Mouse (Mus musculus): ENCODE results near the gene Rabac1. TPM values are rescaled to one million over a fixed set of nuclear protein-coding genes. Genes with fewer than 3 reads are reported as not detected.

Rabac1 gene
- total and polyA plus RNA-seq, 3 experiments: 223 to 240 TPM; not detected in 1

DNA sequence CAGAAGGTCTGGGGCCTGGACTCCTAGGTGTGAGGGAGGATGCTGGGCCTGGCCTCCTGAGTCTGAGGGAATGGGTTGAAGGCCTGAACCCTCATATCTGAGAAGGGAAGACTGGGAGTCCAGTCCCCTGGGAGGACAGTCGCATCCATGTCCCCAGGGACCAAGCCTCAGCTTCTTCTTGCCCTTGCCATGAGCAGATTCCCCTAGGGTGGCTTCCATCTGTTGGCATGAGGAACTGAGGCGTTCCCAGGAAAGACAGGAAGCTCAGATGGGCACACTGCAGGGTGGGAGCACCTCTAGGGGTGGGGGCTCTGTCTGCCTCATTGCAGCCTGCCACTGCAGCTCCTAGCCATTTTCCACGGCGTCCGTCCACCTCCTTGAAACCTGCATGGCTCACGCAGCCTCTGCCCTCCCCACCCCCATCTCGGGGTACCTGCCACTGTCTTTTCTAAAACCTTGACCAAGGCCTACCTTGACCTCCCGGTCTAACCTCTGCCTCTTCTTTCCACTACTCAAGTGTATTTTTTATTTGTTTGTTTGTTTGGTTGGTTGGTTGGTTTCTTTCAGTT, 31.4 kb upstream of the Rabac1 start:
- no peaks in the 10 kb centered on the region for H3K79me2 ChIP-seq (ENCODE audit: control insufficient read depth, insufficient read depth, low read length, poor library complexity)
- H3K9ac ChIP-seq (ENCODE audit: control insufficient read depth, low read depth, low read length, poor library complexity, severe bottlenecking): no peak overlapping the region
- no peaks in the 10 kb centered on the region; a peak in 1 of 4 replicates for H3K27me3 ChIP-seq (ENCODE audit: control insufficient read depth in 1 of 2, insufficient read depth in 2 of 2, low read length in 2 of 2)
- H3K36me3 ChIP-seq (ENCODE audit: control insufficient read depth in 1 of 2, insufficient read depth in 2 of 2, low read length in 2 of 2): no peaks in the 10 kb centered on the region
- no peaks in the 10 kb centered on the region for H3K4me1 ChIP-seq (ENCODE audit: control insufficient read depth in 1 of 2, insufficient read depth in 2 of 2, low read length in 2 of 2)
- no peak for DNase-seq (ENCODE audit: low read depth, low spot score)
- no peak for TF ChIP-seq E2F4 (IDR thresholded peaks at IDR 0.05; ENCODE audit: borderline replicate concordance, low read depth, low read length)
- H3K9me3 ChIP-seq (replicated peaks; ENCODE audit: insufficient read depth, low read length): no peaks in the 10 kb centered on the region
- H3K27ac ChIP-seq (ENCODE audit: control insufficient read depth, low read depth, low read length): no peak overlapping the region
- no peak overlapping the region for H3K4me3 ChIP-seq (ENCODE audit: control insufficient read depth in 1 of 2, insufficient read depth in 1 of 2, low read depth in 2 of 2, low read length in 2 of 2)

DNA sequence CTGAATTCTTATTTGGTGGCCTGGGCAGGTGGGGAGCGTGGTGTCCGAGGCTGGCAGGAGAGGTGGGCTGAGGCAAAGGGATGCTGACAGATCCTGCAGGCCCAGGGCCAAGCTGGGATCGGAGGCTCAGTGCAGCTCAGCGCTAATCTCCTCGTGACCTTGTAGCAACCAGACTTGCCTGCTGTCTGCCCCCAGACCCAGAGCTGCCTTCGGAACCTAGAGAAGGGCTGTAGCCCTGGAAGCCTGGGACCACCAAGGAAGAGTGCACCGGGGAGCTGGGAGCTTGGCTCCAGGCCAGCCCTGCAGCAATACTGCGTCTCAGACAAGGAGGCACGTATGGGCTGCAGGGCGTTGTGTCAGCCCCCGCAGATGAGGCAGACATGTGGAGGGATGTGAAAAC, 30.7 kb upstream of the Rabac1 start:
- no peak for TF ChIP-seq RAD21 (IDR thresholded peaks at IDR 0.05; ENCODE audit: low read depth, low read length)
- no peak for TF ChIP-seq SIN3A (IDR thresholded peaks at IDR 0.05; ENCODE audit: low read length)
- TF ChIP-seq KAT2A (conservative IDR thresholded peaks at IDR 0.05; ENCODE audit: low read depth, low read length): no peak
- TF ChIP-seq MYC (IDR thresholded peaks at IDR 0.05; ENCODE audit: low read depth, low read length): no peak
- no peak for TF ChIP-seq MEF2A (IDR thresholded peaks at IDR 0.05; ENCODE audit: extremely low read depth, insufficient replicate concordance, low read depth, low read length, poor library complexity, severe bottlenecking)
- TF ChIP-seq TAL1 (IDR thresholded peaks at IDR 0.05; ENCODE audit: low read length): no peak
- TF ChIP-seq MAX (IDR thresholded peaks at IDR 0.05; ENCODE audit: low read length): no peak
- no peak for TF ChIP-seq TBP (IDR thresholded peaks at IDR 0.05; ENCODE audit: low read depth, low read length)
- no peak for TF ChIP-seq SMC3 (IDR thresholded peaks at IDR 0.05; ENCODE audit: low read depth, low read length)
- no peak for TF ChIP-seq MAFK (IDR thresholded peaks at IDR 0.05; ENCODE audit: borderline replicate concordance, low read depth, low read length)
- TF ChIP-seq UBTF (IDR thresholded peaks at IDR 0.05; ENCODE audit: borderline replicate concordance, insufficient read depth, low read depth, low read length): no peak
- TF ChIP-seq ZC3H11A (IDR thresholded peaks at IDR 0.05; ENCODE audit: low read depth, low read length): no peak
- no peak for TF ChIP-seq JUND (IDR thresholded peaks at IDR 0.05; ENCODE audit: low read depth, low read length)
- no peak for TF ChIP-seq GABPA (IDR thresholded peaks at IDR 0.05; ENCODE audit: low read depth, low read length)
- TF ChIP-seq CHD2 (IDR thresholded peaks at IDR 0.05; ENCODE audit: low read length): no peak
- TF ChIP-seq CTCF (IDR thresholded peaks at IDR 0.05 in 2 of 3, conservative IDR thresholded peaks at IDR 0.05 in 1 of 3; ENCODE audit: control insufficient read depth in 1 of 3, insufficient read depth in 1 of 3, low read depth in 2 of 3, low read length in 3 of 3, poor library complexity in 1 of 3, severe bottlenecking in 1 of 3): no peak
- no peak for TF ChIP-seq EP300 (IDR thresholded peaks at IDR 0.05; ENCODE audit: low read depth in 1 of 2, low read length in 2 of 2)
- no peak for TF ChIP-seq ELF1 (IDR thresholded peaks at IDR 0.05; ENCODE audit: low read depth, low read length)
- TF ChIP-seq USF1 (IDR thresholded peaks at IDR 0.05; ENCODE audit: low read depth, low read length): no peak
- no peak for TF ChIP-seq ZKSCAN1 (IDR thresholded peaks at IDR 0.05; ENCODE audit: low read depth, low read length)
- Histone ChIP-seq H3K79me2 (ENCODE audit: control insufficient read depth, insufficient read depth, low read length, poor library complexity) (no peaks in the 10 kb centered on the region), H3K9me3 (replicated peaks; ENCODE audit: insufficient read depth, low read length) (no peaks in the 10 kb centered on the region), H3K27ac (ENCODE audit: control insufficient read depth, low read depth, low read length) (no peak overlapping the region), H3K4me1 (ENCODE audit: control insufficient read depth in 1 of 2, insufficient read depth in 2 of 2, low read length in 2 of 2) (no peaks in the 10 kb centered on the region), H3K36me3 (ENCODE audit: control insufficient read depth in 1 of 2, insufficient read depth in 2 of 2, low read length in 2 of 2) (no peaks in the 10 kb centered on the region), H3K4me3 (ENCODE audit: control insufficient read depth in 1 of 2, insufficient read depth in 1 of 2, low read depth in 2 of 2, low read length in 2 of 2) (no peak overlapping the region), H3K9ac (ENCODE audit: control insufficient read depth, low read depth, low read length, poor library complexity, severe bottlenecking) (no peak overlapping the region), H3K27me3 (ENCODE audit: control insufficient read depth in 1 of 2, insufficient read depth in 2 of 2, low read length in 2 of 2) (no peaks in the 10 kb centered on the region; a peak in 1 of 4 replicates)
- DNase-seq (ENCODE audit: low read depth, low spot score): no peak
